Mouse (Mus musculus) MEL-GATA-1-ER (cell line): ENCODE measurements around the gene Pdzd2.
"Not testable (repeated sequence)": the region's sequence is repeated elsewhere in the genome, so short reads cannot be mapped to it uniquely, and the experiment has no call there.

Experiments used
- DNase-seq: peaks from one replicate; pipeline ENCODE4 v3.0.0-alpha.2; 2012; ENCODE audit warnings: low read depth; ENCODE audit errors: extremely low read depth

Pdzd2 gene

DNA sequence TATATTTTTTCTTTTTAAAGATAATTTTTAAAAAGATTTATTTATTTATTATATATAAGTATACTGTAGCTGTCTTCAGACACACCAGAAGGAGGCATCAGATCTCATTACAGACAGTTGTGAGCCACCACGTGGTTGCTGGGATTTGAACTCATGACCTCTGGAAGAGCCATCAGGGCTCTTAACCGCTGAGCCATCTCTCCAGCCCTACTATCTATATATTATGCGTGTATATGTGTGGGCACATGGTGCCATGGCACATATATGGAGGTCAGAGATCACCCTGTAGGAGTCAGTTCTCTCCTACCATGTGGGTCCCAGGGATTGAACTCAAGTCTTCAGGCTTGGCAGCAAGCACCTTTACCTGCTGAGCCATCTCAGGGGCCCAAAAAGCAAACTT, 359.7 kb downstream of the Pdzd2 start:
- no peak for DNase-seq

DNA sequence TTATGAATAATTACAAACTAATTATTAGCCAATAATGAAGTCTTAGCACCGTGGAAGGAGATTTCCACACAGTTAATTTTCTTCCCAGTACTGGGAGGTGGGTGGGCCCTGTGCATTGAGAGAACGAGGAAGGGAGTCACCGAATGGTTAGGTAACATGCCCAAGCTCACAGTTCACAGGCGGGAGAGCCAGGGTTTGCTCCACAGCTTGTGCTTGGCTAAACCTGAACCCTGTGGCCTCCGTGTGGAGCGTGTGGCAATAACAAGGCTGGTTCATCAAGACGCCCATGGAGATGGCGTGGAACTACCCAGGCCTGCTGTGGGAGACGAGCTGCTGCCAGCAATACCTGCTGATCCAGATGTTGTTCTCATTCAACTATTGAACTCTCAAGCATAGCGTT, 361.9 kb downstream of the Pdzd2 start:
- DNase-seq: no peak

DNA sequence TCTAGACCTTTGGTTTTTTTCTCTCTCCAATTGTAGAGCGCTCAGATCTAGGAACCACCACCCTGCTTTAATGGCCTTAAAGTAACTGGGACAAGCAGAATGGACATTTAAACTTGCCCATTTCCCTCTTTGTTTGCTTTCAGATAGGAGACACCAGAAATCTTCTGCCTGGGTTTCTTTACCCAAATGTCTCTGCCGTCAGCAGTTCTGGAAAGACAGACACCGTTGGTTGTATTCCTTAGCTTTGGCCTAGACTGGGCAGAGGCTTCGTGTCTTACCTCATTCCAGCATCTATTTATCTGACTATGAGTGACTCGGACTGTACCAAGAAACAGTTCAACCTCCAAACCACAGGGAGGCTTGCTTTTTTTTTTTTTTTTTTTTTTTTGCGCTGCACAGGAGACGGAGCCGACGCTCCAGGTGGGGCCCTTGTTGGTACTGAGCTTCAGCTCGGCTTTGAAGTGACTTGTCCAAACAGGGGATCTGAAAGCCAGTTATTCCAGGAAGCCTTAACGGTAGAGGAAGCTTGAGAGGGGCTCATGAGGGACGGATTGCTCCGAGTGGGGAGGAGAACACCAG, 363.1 kb downstream of the Pdzd2 start:
- DNase-seq: peak; percentile 70

DNA sequence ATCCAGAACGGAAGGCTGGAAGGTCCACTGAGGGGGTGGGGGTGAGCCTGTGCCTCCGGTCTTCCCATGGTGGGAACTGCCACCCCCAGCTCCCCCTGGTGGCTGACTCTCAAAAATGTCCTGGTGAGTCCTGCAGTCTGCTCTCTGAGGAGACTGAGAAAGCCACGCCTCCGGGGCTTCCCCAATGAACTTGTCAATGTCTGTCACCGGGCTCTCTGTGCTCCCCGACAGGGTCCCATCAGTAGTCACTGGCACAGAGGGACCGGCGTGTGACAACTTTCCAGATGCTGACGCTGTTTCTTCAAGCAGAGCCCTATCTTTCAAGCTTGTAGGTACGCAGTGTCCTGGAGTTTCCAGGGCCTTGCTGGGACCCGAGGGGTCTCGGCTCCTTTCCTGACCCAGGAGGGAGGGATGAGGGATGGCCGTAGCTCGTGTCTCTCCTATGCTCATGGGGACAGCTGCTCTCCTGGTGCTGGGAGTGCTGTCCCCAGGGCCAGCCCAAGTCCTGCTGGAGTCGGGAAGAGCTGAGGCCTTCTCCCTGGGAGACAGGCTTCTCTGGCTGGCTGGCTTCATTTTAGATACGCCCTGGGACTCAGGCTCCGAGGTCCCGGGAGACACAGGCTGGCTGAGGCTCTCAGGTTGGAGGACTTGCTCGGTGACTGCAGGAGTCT, 363.9 kb downstream of the Pdzd2 start:
- peak; percentile 96 for DNase-seq

DNA sequence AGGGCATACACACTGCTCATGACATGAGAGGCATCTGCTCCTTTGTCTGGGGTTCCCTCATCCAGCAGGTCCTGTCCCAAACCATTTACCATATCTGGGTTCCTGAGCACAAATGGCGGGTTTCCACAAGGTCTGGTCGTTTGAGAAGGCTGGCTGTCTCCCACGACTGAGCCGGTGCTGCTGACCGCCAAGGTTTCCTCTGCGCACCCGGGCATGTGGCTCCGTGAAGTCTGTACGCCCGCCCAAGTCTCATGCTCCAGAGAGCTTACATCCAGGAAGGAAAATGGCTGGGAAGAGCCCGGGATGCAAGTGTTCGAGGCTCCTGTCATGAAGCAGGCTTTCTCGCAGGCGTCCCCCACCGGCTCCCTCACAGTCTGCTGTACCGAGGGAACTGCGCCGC, 364.8 kb downstream of the Pdzd2 start:
- DNase-seq: no peak

DNA sequence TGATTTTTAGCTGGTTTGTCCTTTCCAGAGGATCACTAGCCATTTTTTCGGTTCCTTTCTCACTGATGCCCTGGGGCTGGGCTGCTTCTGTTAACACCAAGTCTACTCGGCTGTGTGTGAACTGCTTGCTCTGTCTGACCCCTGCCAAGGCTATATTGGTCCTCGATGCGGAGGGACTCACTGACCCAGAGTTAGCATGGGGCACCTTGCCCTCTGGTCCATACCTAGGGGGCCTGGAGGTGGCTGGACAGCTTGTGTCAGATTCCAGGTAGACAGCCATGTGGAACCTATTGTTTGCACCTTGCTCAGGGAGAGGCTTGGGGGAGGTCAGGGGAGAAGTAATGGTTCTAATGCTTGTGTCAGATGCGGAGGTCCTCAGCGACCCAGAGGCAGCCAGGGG, 365.8 kb downstream of the Pdzd2 start:
- DNase-seq: no peak

DNA sequence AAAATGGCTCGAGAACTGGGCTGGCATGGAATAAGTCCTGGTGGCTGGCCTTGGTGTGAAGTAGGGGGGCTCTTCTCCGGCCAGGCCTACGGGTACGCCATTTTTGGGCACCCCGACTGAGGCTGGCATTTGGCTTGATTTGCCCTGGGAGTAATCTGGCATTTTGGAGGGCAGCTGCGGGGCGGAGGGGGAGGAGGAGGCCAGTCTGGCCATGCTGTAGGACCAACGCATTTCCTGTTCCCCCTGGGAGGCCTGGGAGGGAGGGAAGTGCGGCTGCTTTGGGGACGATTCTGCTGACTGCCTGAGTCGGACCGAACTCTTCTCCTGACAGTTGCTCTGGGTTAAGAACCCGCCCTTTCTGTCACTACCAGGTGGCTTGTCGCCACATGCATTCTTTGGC, 366.2 kb downstream of the Pdzd2 start:
- no peak for DNase-seq

DNA sequence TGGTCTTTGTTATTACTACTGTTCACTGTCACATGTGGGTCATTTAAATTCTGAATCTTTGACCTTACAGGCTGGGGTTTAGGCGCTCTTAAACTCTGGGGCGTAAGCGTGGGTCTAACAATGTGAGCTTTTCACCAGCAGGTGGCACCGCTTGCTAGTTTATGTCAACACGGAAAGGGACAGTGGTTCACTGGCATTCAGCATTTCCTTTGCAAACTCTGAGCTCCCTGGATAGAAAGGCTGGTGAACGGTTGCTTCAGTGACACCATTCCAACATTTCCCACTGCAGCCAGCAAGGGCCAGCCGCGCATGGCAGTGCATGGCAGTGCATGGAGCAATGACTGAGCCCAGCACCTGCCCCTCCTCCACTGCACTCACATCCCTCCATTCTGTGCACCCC, 368.5 kb downstream of the Pdzd2 start:
- DNase-seq: peak; percentile 82

DNA sequence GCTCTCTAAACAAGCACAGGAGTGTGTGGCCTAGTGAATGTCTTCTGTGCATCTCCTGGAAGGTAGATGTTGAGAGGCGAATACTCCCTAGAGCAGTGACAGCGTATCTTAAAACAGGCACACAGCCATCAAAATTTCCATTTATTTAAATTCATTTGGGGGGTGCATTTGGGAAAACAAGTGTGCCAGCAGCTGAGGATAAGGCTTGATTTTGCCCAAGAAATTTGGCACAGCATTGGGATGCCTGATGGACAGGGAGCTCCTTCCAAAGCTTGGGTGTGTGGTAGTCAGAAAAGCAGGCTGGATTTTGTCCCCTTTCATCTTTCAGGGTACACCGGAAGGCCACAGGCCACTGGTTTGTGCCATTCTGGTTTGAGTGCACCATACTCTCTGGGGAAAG, 369.6 kb downstream of the Pdzd2 start:
- DNase-seq: no peak

DNA sequence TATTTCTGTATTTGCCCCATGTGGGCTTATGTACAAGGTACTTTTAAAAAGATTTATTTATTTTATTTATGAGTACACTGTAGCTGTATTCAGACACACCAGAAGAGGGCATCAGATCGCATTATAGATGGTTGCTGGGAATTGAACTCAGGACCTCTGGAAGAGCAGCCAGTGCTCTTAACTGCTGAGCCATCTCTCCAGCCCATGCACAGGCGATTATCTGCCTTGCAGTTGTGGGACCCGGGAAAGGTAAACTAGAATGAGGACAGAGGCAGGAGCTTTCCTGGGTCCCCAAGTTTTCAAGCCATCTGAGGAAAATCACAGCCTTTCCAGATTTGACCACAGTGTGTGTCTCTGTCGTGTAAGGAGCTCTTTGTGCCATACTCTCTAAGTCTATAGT, 370.9 kb downstream of the Pdzd2 start:
- DNase-seq: no peak

DNA sequence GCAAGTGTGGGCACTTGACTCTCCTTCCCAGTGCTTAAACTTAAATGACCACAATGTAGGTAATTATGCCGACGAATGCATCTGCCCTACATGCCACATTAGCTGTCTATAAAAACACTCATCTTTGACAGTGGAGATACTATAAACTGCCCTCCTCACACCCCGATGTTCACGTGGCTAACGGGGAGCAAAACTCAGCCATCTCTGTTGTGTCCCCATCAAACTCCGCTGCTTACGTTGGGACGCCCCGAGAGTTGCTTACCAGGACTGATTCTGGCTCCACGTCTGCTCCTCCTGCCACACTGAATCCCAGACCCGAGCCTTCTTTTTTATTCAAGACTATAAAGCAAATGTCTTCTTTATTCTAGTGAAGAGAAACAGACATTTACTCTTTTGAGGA, 371.4 kb downstream of the Pdzd2 start:
- no peak for DNase-seq

DNA sequence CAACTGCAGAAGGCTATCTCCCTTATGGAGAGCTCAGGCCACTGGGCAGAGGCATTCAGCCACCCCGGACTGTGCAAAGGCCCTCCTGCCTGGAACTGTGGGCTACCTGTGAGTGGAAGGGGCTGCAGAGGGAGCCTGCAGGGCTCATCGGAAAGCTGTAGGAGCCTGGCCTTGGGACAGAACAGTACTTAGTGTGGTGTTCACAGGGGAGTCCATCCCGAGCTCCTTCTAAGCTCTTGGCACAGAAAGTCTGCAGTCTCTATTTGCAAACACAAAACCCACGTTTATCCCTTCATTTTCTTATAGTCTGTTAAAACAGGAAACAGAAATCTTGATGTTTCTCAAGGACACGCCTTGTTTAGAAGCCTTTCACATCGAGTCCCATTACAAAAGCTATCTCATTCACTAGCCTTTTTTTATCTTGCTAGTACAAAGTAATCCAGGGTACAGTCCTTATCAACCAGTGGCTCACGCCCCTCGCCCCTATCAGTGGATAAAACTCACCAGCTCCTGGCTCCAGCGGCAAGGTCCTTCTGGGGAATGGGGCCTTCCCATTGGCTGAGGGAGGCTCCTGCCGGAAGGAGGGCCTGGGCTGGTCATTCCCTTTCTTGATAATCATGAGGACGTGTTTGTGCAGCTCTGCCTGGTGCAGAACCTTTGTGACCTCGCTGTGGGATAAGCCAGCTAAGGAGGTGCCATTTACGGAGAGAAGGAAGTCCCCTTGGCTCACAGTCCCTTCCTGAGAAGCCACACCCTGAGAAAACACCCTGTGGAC, 372.2 kb downstream of the Pdzd2 start:
- DNase-seq: peak; percentile 99

DNA sequence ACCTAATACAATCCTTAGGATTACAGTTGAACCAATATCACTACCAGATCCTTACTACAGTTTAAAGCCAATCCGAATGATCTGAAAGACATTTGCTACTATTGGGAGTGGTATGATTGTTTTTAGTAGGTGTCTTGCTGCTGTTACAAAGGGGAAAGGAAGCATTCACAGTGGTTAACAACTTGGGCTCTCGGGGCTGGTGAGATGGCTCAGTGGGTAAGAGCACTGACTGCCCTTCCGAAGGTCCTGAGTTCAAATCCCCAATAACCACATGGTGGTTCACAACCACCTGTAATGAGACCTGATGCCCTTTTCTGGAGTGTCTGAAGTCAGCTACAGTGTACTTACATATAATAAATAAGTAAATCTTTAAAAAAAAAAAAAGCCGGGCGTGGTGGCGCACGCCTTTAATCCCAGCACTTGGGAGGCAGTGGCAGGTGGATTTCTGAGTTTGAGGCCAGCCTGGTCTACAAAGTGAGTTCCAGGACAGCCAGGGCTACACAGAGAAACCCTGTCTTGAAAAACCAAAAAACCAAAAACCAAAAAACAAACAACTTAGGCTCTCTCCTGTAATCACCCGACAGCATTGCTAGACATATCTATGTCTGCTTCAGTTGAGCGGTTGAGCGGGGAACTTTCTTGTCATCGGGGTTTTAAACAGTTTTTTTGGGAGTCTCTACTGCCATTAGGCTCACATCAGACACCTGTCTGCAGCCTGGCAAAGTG, 373.0 kb downstream of the Pdzd2 start:
- not testable (repeated sequence) for DNase-seq

DNA sequence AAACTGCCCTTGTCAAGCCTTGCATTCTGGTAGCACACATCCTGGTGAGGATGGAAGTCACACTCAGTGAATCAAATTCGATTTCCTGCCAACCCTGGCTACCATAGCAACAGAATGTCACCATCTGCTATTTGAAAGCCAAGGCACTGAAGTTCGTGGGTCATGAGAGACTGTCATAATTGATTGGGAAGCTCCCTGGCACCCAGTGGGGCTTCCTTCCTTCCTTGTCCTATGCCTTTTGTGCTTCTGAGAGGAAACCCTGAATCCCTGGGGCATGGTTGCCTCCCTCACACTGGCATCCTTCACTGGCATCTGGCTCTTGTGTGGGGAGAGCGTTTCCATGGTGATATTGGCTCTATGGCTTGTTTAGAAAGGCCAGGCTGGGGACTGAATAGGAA, 373.7 kb downstream of the Pdzd2 start:
- no peak for DNase-seq

DNA sequence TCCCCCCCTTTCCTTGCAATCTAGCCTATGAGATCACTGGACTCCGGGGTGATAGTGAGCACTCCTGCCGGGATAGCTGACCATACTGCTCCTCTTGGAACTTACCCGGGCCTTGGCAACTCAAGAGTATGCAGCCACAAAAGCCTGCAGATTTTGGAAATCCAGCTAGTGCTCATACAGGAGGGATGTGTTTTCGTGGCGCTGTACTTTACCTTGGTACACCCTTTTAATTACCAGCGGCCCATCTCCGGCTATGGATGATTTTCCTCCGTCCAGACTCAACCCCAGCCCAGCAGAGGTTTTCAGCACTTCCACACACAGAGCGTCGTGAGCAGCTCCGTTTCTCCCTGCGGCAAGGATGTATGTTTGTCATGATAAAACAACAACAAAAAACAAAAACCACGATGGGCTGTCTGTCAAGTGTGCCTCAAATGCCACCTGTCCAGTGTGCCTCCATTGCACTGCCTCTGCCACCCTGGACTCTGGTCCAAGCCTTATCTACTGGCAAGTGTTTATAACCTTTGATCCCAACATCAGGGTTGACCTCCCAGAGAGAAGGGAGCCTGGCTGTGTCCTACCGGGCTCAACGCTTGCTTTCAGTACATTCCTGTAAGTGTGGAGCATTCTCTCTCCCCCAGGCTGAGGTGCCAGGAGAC, 374.2 kb downstream of the Pdzd2 start:
- no peak for DNase-seq

DNA sequence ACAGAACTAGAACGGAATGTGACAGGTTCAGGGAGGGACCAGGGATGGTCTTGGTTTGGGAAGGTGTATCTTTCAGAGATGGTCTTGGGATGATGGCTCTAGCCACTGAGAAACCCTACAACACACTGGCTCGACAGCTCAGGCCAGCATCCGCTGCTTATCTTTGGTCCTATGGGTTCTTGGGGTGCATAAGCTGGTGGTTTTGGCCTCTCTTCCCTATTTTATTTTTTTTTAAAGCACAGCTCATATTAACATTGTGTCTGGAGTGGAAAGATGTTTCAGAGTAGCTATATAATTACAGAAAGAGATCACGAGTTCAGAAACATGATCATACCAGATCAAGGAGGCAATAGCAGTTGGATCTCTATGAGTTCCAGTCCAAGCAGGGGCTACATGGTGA, 375.6 kb downstream of the Pdzd2 start:
- DNase-seq: no peak

DNA sequence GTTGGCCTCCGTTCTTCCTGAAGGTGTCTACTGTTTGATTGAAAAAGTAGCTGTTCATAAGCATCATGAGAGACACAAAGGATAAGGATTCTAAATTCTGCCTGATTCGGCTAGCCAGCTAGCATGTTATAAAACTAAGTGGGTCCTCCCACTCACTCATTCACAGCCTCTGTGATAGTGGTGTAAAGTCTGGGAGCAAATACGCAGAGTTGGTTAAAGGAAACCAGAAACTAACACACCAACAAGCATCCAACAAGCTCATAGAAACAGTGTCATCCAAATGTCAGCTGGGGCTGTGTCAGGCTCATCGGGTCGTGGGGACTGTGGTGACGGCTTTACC, 377.1 kb downstream of the Pdzd2 start:
- no peak for DNase-seq

DNA sequence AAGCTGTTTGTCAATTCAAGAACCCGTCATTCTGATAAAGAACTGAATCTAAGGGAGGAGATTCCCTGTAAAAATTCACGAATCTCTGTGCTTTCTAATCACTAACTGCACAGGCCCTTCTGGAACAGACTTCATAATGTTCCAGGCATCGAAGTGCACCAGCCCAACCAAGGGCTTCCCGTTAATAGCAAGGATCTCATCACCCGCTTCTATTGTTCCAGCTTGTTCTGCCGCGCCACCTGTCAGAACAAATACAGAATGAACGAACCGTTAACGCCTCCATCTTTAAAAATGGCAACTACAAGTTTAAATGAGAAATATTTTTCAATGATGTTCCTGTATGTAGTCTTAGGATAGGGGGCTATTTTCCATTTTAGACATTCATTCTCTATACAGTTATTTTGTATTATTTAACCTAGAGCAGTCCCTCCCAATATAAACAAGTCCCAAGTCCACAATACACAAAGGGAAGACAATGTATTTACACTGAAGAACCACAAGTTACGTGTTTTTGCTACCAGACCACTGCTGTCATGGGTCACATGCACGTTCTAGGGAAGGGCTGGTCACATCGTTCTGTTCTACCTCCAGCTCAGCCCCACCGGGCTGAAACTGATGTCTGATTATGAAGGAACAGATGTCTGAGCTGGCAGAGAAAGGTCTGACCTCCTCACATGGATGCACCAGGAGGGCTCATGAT, 377.6 kb downstream of the Pdzd2 start:
- no peak for DNase-seq

DNA sequence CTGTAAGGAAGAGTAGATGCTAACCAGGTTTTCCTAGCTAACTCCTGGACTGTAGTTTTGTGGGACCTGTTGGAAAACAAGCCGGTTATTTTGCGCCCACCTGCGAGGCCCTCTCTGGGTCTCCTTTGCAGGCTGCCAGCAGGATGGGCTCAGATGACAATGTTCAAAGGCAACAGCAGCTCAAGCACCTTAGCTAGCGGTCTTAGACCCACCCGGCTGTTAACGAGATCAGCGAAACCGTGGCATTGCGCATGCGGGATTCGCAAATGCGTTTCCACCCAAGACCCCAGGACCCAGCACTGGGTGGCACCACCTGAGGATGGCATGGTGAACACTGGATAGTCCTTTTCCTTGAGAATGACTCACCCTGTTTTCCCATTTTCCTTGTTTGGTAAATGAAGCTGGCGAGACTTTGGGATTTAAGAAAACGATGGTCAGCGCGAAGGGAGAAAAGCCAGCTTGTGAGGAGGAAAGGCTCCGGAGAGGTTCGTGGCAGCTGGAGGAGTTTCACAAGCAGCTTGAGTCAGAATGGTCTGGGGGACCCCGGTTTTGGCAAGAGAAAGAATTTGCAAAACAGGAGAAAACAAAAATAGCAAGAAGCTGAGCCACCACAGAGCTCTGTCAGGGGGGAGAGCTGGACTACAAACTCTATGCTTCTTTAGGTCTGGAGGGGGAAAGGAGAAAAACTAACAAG, 379.1 kb downstream of the Pdzd2 start:
- DNase-seq: no peak

DNA sequence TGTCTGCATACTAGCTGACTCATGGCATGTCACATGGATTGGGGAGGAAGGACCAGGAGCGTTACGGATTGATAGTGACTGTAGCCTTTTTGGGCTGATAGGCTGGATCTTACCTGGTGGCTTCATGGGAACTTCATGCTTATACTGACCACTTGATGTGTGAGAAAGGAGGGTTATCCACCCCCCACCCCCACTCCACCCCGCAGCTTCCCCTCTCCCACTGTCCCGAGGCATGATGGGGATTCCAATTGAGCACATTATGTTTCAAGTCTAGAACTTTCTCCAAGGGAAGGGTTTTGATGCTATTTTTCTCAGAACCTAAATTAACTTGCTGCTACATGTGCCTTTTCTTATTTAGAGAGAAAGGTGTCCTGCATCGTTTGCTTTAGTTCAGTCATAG, 381.3 kb downstream of the Pdzd2 start:
- no peak for DNase-seq

DNA sequence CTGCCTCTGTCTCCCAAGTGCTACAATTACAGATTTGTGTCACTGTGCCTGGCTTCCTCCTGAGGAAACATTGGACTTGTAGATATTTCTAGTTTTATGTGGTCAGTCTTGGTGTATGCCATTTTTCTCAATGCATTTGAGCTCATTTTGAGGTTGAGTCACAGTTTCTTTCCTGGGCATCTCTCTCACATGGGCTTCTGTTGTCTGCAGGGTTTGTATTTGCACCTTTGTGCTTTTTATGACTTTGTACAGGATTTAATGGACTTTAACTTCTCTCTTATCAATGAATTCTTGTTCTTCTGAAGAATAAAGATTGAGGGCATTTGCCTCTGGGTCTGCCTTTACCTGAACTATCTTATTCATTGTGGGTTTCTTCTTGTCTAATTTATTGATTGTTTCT, 382.3 kb downstream of the Pdzd2 start:
- no peak for DNase-seq
